Mouse (Mus musculus): ENCODE results near the gene Ythdf1.

Ythdf1 gene

GRCm38 (mm10) chr2:180920810-180921400 lies at the start of gene Ythdf1:
Gene Ythdf1, minus strand, starts transcription at chr2:180920949.
- peak; percentile 98 for DNase-seq (ENCODE audit: low spot score)

- DNase-seq (ENCODE audit: low spot score): peak; percentile 89
Measured at GRCm38 (mm10) chr2:180967010-180967763, 46.4 kb upstream of the Ythdf1 start, which contains the start of gene Arfgap1. Gene Arfgap1, plus strand, starts transcription at chr2:180967225.

- DNase-seq (ENCODE audit: low spot score): no peak
Measured at GRCm38 (mm10) chr2:180966092-180966882, 45.5 kb upstream of the Ythdf1 start.

- peak; percentile 93 for DNase-seq (ENCODE audit: low spot score)
Measured at GRCm38 (mm10) chr2:180963956-180964355, 43.2 kb upstream of the Ythdf1 start.

GRCm38 (mm10) chr2:180962616-180963308 lies 42.0 kb upstream of the Ythdf1 start:
- DNase-seq (ENCODE audit: low spot score): no peak

GRCm38 (mm10) chr2:180960187-180960586 lies 39.4 kb upstream of the Ythdf1 start:
- DNase-seq (ENCODE audit: low spot score): no peak

- DNase-seq (ENCODE audit: low spot score): no peak
Measured at GRCm38 (mm10) chr2:180959605-180960004, 38.9 kb upstream of the Ythdf1 start.

- peak; percentile 92 for DNase-seq (ENCODE audit: low spot score)
Measured at GRCm38 (mm10) chr2:180954061-180955047, 33.6 kb upstream of the Ythdf1 start, which contains the start of gene Nkain4. Gene Nkain4, minus strand, starts transcription at chr2:180954699.

GRCm38 (mm10) chr2:180953638-180954037 lies 32.9 kb upstream of the Ythdf1 start:
- no peak for DNase-seq (ENCODE audit: low spot score)

GRCm38 (mm10) chr2:180952731-180953171 lies 32.0 kb upstream of the Ythdf1 start:
- DNase-seq (ENCODE audit: low spot score): peak; percentile 65

- no peak for DNase-seq (ENCODE audit: low spot score)
Measured at GRCm38 (mm10) chr2:180949947-180950346, 29.2 kb upstream of the Ythdf1 start.

GRCm38 (mm10) chr2:180941869-180942268 lies 21.1 kb upstream of the Ythdf1 start:
- no peak for DNase-seq (ENCODE audit: low spot score)

- DNase-seq (ENCODE audit: low spot score): no peak
Measured at GRCm38 (mm10) chr2:180940187-180940586, 19.4 kb upstream of the Ythdf1 start.

GRCm38 (mm10) chr2:180932418-180932817 lies 11.7 kb upstream of the Ythdf1 start:
- DNase-seq (ENCODE audit: low spot score): peak; percentile 21

- no peak for DNase-seq (ENCODE audit: low spot score)
Measured at GRCm38 (mm10) chr2:180928723-180929122, 8.0 kb upstream of the Ythdf1 start, which contains the start of gene Birc7. Gene Birc7, plus strand, starts transcription at chr2:180929023.

- DNase-seq (ENCODE audit: low spot score): peak; percentile 89
Measured at GRCm38 (mm10) chr2:180925176-180925575, 4.4 kb upstream of the Ythdf1 start.

GRCm38 (mm10) chr2:180922739-180923138 lies 2.0 kb upstream of the Ythdf1 start:
- DNase-seq (ENCODE audit: low spot score): no peak

GRCm38 (mm10) chr2:180919913-180920809 lies 588 bp downstream of the Ythdf1 start:
- no peak for DNase-seq (ENCODE audit: low spot score)

GRCm38 (mm10) chr2:180915886-180916433 lies 4.8 kb downstream of the Ythdf1 start:
- DNase-seq (ENCODE audit: low spot score): no peak
